Mouse (Mus musculus): ENCODE measurements around the gene Bpifb4. TPM values are rescaled to one million over a fixed set of nuclear protein-coding genes. Genes with fewer than 3 reads are reported as not detected.

The Bpifb4 gene
- polyA plus RNA-seq, 2 experiments from 2014 or later, result not detected

- ATAC-seq, result no peak
Observed at GRCm38 (mm10) chr2:154005734-154006133, 67.7 kb downstream of the Bpifb4 start.

GRCm38 (mm10) chr2:154006331-154006730, 68.3 kb downstream of the Bpifb4 start:
- ATAC-seq, result no peak

GRCm38 (mm10) chr2:154007381-154007780, 69.4 kb downstream of the Bpifb4 start:
- no peak for ATAC-seq

- ATAC-seq, result no peak
Observed at GRCm38 (mm10) chr2:154007965-154008364, 70.0 kb downstream of the Bpifb4 start, which contains the start of gene Bpifa2. Bpifa2 (plus strand) TSS chr2:154008265.

Other genes with a start within 250 kb of the Bpifb4 start
- gene Dnmt3c, start 241.6 kb upstream of the Bpifb4 start, polyA plus RNA-seq (2017; shearing (Covaris generic)), result not detected
- 100 to 1,000 TPM; 272 to 275 TPM for gene Mapre1, start 196.9 kb upstream of the Bpifb4 start, polyA plus RNA-seq (2017; shearing (Covaris generic))
- under 1 TPM; 0.34 to 0.82 TPM for gene Efcab8, start 158.3 kb upstream of the Bpifb4 start, polyA plus RNA-seq (2017; shearing (Covaris generic))
- not detected for gene Sun5, start 67.1 kb upstream of the Bpifb4 start, polyA plus RNA-seq (2017; shearing (Covaris generic))
- gene Bpifb2, start 63.2 kb upstream of the Bpifb4 start, polyA plus RNA-seq (2017; shearing (Covaris generic)), result not detected
- gene Bpifb6, start 37.8 kb upstream of the Bpifb4 start, polyA plus RNA-seq (2017; shearing (Covaris generic)), result not detected
- gene Bpifb3, start 20.0 kb upstream of the Bpifb4 start, polyA plus RNA-seq (2017; shearing (Covaris generic)), result not detected
- gene Bpifa6, start 36.7 kb downstream of the Bpifb4 start, polyA plus RNA-seq (2017; shearing (Covaris generic)), result not detected
- under 1 TPM in 1 of 2 experiments, not detected in 1; 0.83 TPM for gene Bpifa2, start 70.1 kb downstream of the Bpifb4 start, polyA plus RNA-seq (2017; shearing (Covaris generic))
- gene Bpifa3, start 192.1 kb downstream of the Bpifb4 start, polyA plus RNA-seq (2017; shearing (Covaris generic)), result not detected
- gene Bpifa1, start 204.7 kb downstream of the Bpifb4 start, polyA plus RNA-seq (2017; shearing (Covaris generic)), result not detected
- gene Bpifa5, start 224.4 kb downstream of the Bpifb4 start, polyA plus RNA-seq (2017; shearing (Covaris generic)), result not detected